Comparison of ENCODE assay signal across 13 mouse cellular contexts in genomic region chr16:9836542-9836941, GRCm38 (mm10).
DNase-seq lines count a peak whose midpoint lies in the region; ATAC-seq and TF ChIP-seq lines count a peak whose summit lies in the region.
"Had no signal": no experiment of that assay in that cellular context is flagged by ENCODE, and none has a peak within 500 bp of the region (broad histone marks: within the 10 kb centered on the region; RNA-seq: fewer than 3 reads in every experiment).

No protein-coding gene starts in this region.

- TF ChIP-seq RAD21 in MEL (IDR thresholded peaks at IDR 0.05; ENCODE audit: low read depth, low read length): no peak

- H3K36me3 ChIP-seq in intestine, embryonic 14.5 days (ENCODE audit: control insufficient read depth, insufficient read depth, low read length): no peaks in the 10 kb centered on the region
- no peaks in the 10 kb centered on the region for H3K36me3 ChIP-seq in intestine, postnatal 0 days (ENCODE audit: control insufficient read depth, insufficient read depth)
- no peaks in the 10 kb centered on the region for H3K36me3 ChIP-seq in MEL (ENCODE audit: control insufficient read depth in 1 of 2, insufficient read depth in 2 of 2, low read length in 2 of 2)
- H3K36me3 ChIP-seq in embryonic facial prominence, embryonic 10.5 days (replicated peaks): no peaks in the 10 kb centered on the region
- H3K36me3 ChIP-seq: heart, embryonic 13.5 days had no signal

- H3K9ac ChIP-seq in intestine, embryonic 14.5 days (ENCODE audit: low read length): no peak overlapping the region
- H3K9ac ChIP-seq in intestine, postnatal 0 days (ENCODE audit: low read depth, low read length): no peak overlapping the region
- H3K9ac ChIP-seq in MEL (ENCODE audit: control insufficient read depth, low read depth, low read length, poor library complexity, severe bottlenecking): no peak overlapping the region
- H3K9ac ChIP-seq: heart, embryonic 13.5 days had no signal

- no peaks in the 10 kb centered on the region for H3K9me3 ChIP-seq in intestine, embryonic 14.5 days (ENCODE audit: control insufficient read depth, low read length)
- no peaks in the 10 kb centered on the region for H3K9me3 ChIP-seq in intestine, postnatal 0 days (ENCODE audit: control insufficient read depth)
- H3K9me3 ChIP-seq in MEL (replicated peaks; ENCODE audit: insufficient read depth, low read length): no peaks in the 10 kb centered on the region
- no peaks in the 10 kb centered on the region for H3K9me3 ChIP-seq in embryonic facial prominence, embryonic 10.5 days
- H3K9me3 ChIP-seq: heart, embryonic 13.5 days had no signal

- no peak for TF ChIP-seq POLR2A in MEL (IDR thresholded peaks at IDR 0.05; ENCODE audit: control insufficient read depth in 1 of 2, insufficient read depth in 1 of 2, low read depth in 1 of 2, low read length in 2 of 2, poor library complexity in 1 of 2)

- H3K27me3 ChIP-seq in intestine, embryonic 14.5 days (replicated peaks; ENCODE audit: control insufficient read depth, insufficient read depth, low read length): no peaks in the 10 kb centered on the region
- no peaks in the 10 kb centered on the region for H3K27me3 ChIP-seq in intestine, postnatal 0 days (replicated peaks; ENCODE audit: control insufficient read depth, insufficient read depth, low read length)
- no peaks in the 10 kb centered on the region for H3K27me3 ChIP-seq in MEL (ENCODE audit: control insufficient read depth in 1 of 2, insufficient read depth in 2 of 2, low read length in 2 of 2)
- H3K27me3 ChIP-seq in embryonic facial prominence, embryonic 10.5 days (replicated peaks; ENCODE audit: low read depth, poor library complexity, severe bottlenecking): no peaks in the 10 kb centered on the region
- H3K27me3 ChIP-seq: heart, embryonic 13.5 days had no signal

- H3K4me3 ChIP-seq in intestine, embryonic 14.5 days (ENCODE audit: low read depth, low read length): no peak overlapping the region
- no peak overlapping the region for H3K4me3 ChIP-seq in intestine, postnatal 0 days (ENCODE audit: low read depth, low read length)
- no peak overlapping the region for H3K4me3 ChIP-seq in MEL (ENCODE audit: control insufficient read depth in 1 of 2, insufficient read depth in 1 of 2, low read depth in 2 of 2, low read length in 2 of 2)
- H3K4me3 ChIP-seq in embryonic facial prominence, embryonic 10.5 days: no peak overlapping the region
- H3K4me3 ChIP-seq: gastrocnemius, adult 2 months; heart, embryonic 13.5 days had no signal

- no peak for TF ChIP-seq CTCF in intestine, postnatal 0 days (IDR thresholded peaks at IDR 0.05; ENCODE audit: low read depth)
- TF ChIP-seq CTCF in MEL (IDR thresholded peaks at IDR 0.05 in 2 of 3, conservative IDR thresholded peaks at IDR 0.05 in 1 of 3; ENCODE audit: control insufficient read depth in 1 of 3, insufficient read depth in 1 of 3, low read depth in 2 of 3, low read length in 3 of 3, poor library complexity in 1 of 3, severe bottlenecking in 1 of 3): no peak

- no peak overlapping the region for H3K4me2 ChIP-seq in intestine, embryonic 14.5 days (ENCODE audit: low read length)
- no peak overlapping the region for H3K4me2 ChIP-seq in intestine, postnatal 0 days (replicated peaks; ENCODE audit: low read depth)
- H3K4me2 ChIP-seq: heart, embryonic 13.5 days; liver, embryonic 11.5 days had no signal

- peak; percentile 56 for DNase-seq in intestine, embryonic 14.5 days (ENCODE audit: low spot score)
- DNase-seq in 3T3-L1 (ENCODE audit: low read depth, low spot score): peak; percentile 5
- DNase-seq in MEL (ENCODE audit: low read depth, low spot score): peak; percentile 8
- peak; percentile 46 for DNase-seq in embryonic facial prominence, embryonic 10.5 days (ENCODE audit: low spot score)
- DNase-seq in cerebellum, postnatal 10 days: no peak
- DNase-seq: cerebellum, adult 9-10 months; gastrocnemius, adult 2 months had no signal

- no peak overlapping the region for H3K27ac ChIP-seq in intestine, embryonic 14.5 days (ENCODE audit: low read depth)
- H3K27ac ChIP-seq in intestine, postnatal 0 days (ENCODE audit: low read depth, low read length): no peak overlapping the region
- H3K27ac ChIP-seq in MEL (ENCODE audit: control insufficient read depth, low read depth, low read length): no peak overlapping the region
- no peak overlapping the region for H3K27ac ChIP-seq in embryonic facial prominence, embryonic 10.5 days (replicated peaks)
- H3K27ac ChIP-seq: gastrocnemius, adult 2 months; heart, embryonic 13.5 days had no signal

- H3K79me2 ChIP-seq in MEL (ENCODE audit: control insufficient read depth, insufficient read depth, low read length, poor library complexity): no peaks in the 10 kb centered on the region

- 0 out of 2 replicates have a peak, but pooled peaks have one; percentile 23 for ATAC-seq in intestine, embryonic 14.5 days (replicated peaks; ENCODE audit: low FRiP score, low TSS enrichment, low read depth)
- no peak for ATAC-seq in intestine, postnatal 0 days
- no peak for ATAC-seq in megakaryocyte-erythroid progenitor cell, adult 5-6 weeks (replicated peaks; ENCODE audit: low FRiP score, low TSS enrichment, poor library complexity, severe bottlenecking)
- no peak for ATAC-seq in granulocyte monocyte progenitor cell, adult 5-6 weeks (replicated peaks; ENCODE audit: poor library complexity, severe bottlenecking)
- ATAC-seq: inflammation-experienced regulatory T-cells, adult 6 months had no signal

- no peaks in the 10 kb centered on the region for H3K4me1 ChIP-seq in intestine, embryonic 14.5 days (replicated peaks; ENCODE audit: control insufficient read depth, insufficient read depth, low read length)
- no peaks in the 10 kb centered on the region for H3K4me1 ChIP-seq in intestine, postnatal 0 days (replicated peaks; ENCODE audit: control insufficient read depth, insufficient read depth, low read length)
- no peaks in the 10 kb centered on the region for H3K4me1 ChIP-seq in MEL (ENCODE audit: control insufficient read depth in 1 of 2, insufficient read depth in 2 of 2, low read length in 2 of 2)
- no peaks in the 10 kb centered on the region for H3K4me1 ChIP-seq in embryonic facial prominence, embryonic 10.5 days
- H3K4me1 ChIP-seq: heart, embryonic 13.5 days had no signal

- TF ChIP-seq EP300 in MEL (IDR thresholded peaks at IDR 0.05; ENCODE audit: low read depth in 1 of 2, low read length in 2 of 2): no peak

- WGBS in intestine, embryonic 14.5 days: 32% methylated on average over 8 of the region's 8 CpGs
- 33% methylated on average over 8 of the region's 8 CpGs for WGBS in intestine, postnatal 0 days
- 40% methylated on average over 8 of the region's 8 CpGs for whole genome bisulfite sequencing in embryonic facial prominence, embryonic 10.5 days

TF ChIP-seq in MEL, 35 proteins besides CTCF, POLR2A, EP300 and RAD21:
- TF ChIP-seq NRF1 (IDR thresholded peaks at IDR 0.05; ENCODE audit: insufficient read depth, low read depth, low read length, poor library complexity, severe bottlenecking): no peak
- no peak for TF ChIP-seq MAZ (IDR thresholded peaks at IDR 0.05; ENCODE audit: low read depth, low read length)
- no peak for TF ChIP-seq HCFC1 (IDR thresholded peaks at IDR 0.05; ENCODE audit: low read depth, low read length)
- no peak for TF ChIP-seq BHLHE40 (IDR thresholded peaks at IDR 0.05; ENCODE audit: borderline replicate concordance, low read depth, low read length)
- no peak for TF ChIP-seq USF1 (IDR thresholded peaks at IDR 0.05; ENCODE audit: low read depth, low read length)
- no peak for TF ChIP-seq POLR2AphosphoS5 (IDR thresholded peaks at IDR 0.05; ENCODE audit: borderline replicate concordance, low read depth, low read length)
- TF ChIP-seq GABPA (IDR thresholded peaks at IDR 0.05; ENCODE audit: low read depth, low read length): no peak
- TF ChIP-seq ZNF384 (IDR thresholded peaks at IDR 0.05; ENCODE audit: low read depth, low read length): no peak
TF ChIP-seq in MEL: peak in this region for 0.

Comparison
In these comparisons a context has a peak if more than half of its experiments do, and no peak if none do; other contexts are left out.
1. DNase-seq: peak in intestine, embryonic 14.5 days (single experiment), 3T3-L1 (single experiment), MEL (single experiment) and embryonic facial prominence, embryonic 10.5 days (single experiment); none in cerebellum, postnatal 10 days (0 of 2).